Mouse (Mus musculus): Measurements from ENCODE around the gene Gpbar1. TPM values are rescaled to one million over a fixed set of nuclear protein-coding genes. Genes with fewer than 3 reads are reported as not detected.
"Not testable (repeated sequence)": the region's sequence is repeated elsewhere in the genome, so short reads cannot be mapped to it uniquely, and the experiment has no call there.

Gpbar1 gene
- total RNA-seq, 2 experiments from 2014 or later: not detected

DNA sequence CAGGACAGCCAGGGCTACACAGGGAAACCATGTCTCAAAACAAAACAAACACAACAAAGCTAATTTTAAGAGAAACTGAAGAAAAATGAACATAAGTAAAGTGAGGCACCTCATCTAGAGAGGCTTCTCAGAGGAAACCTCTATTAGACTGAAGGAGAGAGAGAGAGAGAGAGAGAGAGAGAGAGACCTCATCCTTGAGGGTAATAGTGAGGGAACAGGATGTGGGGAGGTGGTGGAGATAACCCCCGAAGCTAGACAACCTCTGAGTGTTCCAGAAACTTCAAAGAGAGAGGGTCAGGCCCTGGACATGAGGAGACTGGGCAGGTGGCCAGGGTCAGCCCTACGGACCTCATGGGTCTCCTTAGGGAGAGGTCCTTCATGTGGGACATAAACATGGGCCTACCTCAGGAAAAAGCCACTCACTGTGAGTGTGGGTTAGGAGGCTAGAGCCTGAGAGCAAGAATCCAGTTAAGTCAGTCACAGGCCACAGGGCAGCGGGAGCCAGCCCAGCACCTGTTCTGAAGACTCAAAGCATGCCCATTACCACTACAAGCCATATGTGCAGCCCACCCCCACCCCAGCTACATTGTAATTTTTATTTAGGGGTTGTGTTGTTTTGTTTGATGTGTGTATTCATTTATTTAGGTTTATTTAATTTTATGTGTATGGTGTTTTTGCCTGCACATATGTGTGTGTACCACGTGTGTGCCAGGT, 37.9 kb downstream of the Gpbar1 start:
- DNase-seq (ENCODE audit: low spot score in 2 of 2): no peak

DNA sequence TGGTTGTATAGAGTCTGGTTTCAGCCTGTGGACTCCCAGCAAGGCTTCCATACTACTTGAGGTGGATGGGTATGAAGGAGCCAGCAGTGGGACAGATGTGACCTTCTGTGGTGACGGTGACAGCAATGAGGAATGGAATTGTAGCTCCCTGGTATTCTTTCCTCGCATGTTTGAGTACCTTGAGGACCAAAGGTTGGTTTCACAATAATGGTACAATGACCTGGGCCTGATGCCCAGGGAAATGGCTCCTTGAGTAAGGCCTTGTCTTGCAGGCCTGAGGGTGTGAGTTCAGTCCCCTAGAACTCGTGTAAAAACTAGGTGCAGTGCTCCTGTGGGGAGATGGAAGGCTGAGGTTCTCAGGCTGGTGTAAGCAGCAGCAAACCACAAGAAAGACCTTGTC, 40.4 kb downstream of the Gpbar1 start:
- no peak for DNase-seq (ENCODE audit: low spot score in 2 of 2)

DNA sequence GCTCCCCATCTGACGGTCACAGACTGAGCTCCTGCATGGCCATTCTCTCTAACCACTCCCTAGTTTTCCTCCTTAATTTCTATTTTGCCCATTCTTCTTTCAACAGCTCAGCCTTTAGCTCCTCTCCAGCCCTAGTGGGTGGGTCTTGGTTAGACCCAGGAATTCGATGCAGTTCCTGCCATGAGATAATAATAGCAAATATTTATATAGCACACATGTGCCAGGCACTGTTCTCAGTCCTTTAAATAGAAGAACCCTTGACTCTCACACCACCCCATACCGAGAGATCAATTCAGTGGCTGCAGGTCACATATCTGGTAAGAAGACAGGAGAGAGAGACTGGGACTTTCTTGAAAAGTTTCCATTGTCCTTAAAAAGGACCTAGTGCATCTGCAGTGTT, 43.0 kb downstream of the Gpbar1 start:
- DNase-seq (ENCODE audit: low spot score in 2 of 2): no peak

DNA sequence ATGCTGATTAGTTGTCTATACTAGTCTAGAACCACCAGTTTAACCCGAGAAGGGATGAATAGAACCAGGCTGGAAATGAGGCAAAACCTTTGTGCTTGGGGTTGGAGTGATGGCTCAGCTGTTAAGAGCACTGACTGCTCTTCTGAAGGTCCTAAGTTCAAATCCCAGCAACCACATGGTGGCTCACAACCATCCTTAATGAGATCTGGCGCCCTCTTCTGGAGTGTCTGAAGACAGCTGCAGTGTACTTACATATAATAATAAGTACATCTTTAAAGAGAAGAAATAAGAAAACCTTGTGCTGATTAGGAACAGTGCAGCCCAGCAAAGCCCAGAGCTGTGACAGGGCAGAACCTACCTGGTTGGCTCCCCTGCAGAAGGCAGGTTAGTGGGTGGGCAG, 48.6 kb downstream of the Gpbar1 start:
- DNase-seq (ENCODE audit: low spot score in 2 of 2): not testable (repeated sequence)

Other genes starting within 250 kb of the Gpbar1 start
- gene Tns1, start 154.1 kb upstream of the Gpbar1 start, total RNA-seq (2021): 10 to 100 TPM; 49.6 to 52.2 TPM
- gene Rufy4, start 153.0 kb upstream of the Gpbar1 start, total RNA-seq (2021): under 1 TPM; 0.18 to 0.24 TPM
- not detected for gene Cxcr2, start 124.6 kb upstream of the Gpbar1 start, total RNA-seq (2021)
- gene Cxcr1, start 83.9 kb upstream of the Gpbar1 start, total RNA-seq (2021): not detected
- 100 to 1,000 TPM; 344 to 348 TPM for gene Arpc2, start 42.5 kb upstream of the Gpbar1 start, total RNA-seq (2021)
- 100 to 1,000 TPM; 143 to 145 TPM for gene Aamp, start 6.2 kb downstream of the Gpbar1 start, total RNA-seq (2021)
- 100 to 1,000 TPM; 143 to 157 TPM for gene Pnkd, start 6.4 kb downstream of the Gpbar1 start, total RNA-seq (2021)
- gene Tmbim1, start 27.1 kb downstream of the Gpbar1 start, total RNA-seq (2021): 10 to 100 TPM; 19.5 to 19.7 TPM
- gene Catip, start 83.6 kb downstream of the Gpbar1 start, total RNA-seq (2021): 1 to 10 TPM; 1.1 to 1.8 TPM
- gene Slc11a1, start 96.6 kb downstream of the Gpbar1 start, total RNA-seq (2021): 1 to 10 TPM; 1.6 to 5.3 TPM
- 10 to 100 TPM; 23.8 to 28.2 TPM for gene Ctdsp1, start 113.0 kb downstream of the Gpbar1 start, total RNA-seq (2021)
- gene Vil1, start 130.8 kb downstream of the Gpbar1 start, total RNA-seq (2021): 1 to 10 TPM in 1 of 2 experiments, under 1 TPM in 1; 0.62 to 1.2 TPM
- 10 to 100 TPM; 30.5 to 33.4 TPM for gene Cnot9, start 227.5 kb downstream of the Gpbar1 start, total RNA-seq (2021)

All from layer of hippocampus, postnatal 14 days (tissue).